Mouse (Mus musculus) cerebellum, adult 18-20 months (tissue): ENCODE data around the gene Prpsap1.
"Not testable (repeated sequence)": the region's sequence is repeated elsewhere in the genome, so short reads cannot be mapped to it uniquely, and the experiment has no call there.

Experiments used
- DNase-seq, 2 experiments: peaks; one replicate each; pipeline ENCODE4 v3.0.0; 2021

Prpsap1 gene

GRCm38 (mm10) chr11:116426852-116427575 is 67.0 kb downstream of the Prpsap1 start:
- no peak for DNase-seq

GRCm38 (mm10) chr11:116426328-116426727 is 67.7 kb downstream of the Prpsap1 start:
- not testable (repeated sequence) for DNase-seq

GRCm38 (mm10) chr11:116424621-116425407 is 69.2 kb downstream of the Prpsap1 start:
- no peak for DNase-seq

- DNase-seq: no peak
Observed at GRCm38 (mm10) chr11:116423782-116424620, 70.0 kb downstream of the Prpsap1 start.

- DNase-seq: no peak
Observed at GRCm38 (mm10) chr11:116423214-116423613, 70.8 kb downstream of the Prpsap1 start.

- DNase-seq: no peak
Observed at GRCm38 (mm10) chr11:116422562-116422961, 71.4 kb downstream of the Prpsap1 start.

- DNase-seq: no peak
Observed at GRCm38 (mm10) chr11:116421102-116421501, 72.9 kb downstream of the Prpsap1 start.
